Mouse (Mus musculus) liver, embryonic 13.5 days (tissue): Measurements from ENCODE around the gene Ttc26. TPM values are rescaled to one million over a fixed set of nuclear protein-coding genes. Genes with fewer than 3 reads are reported as not detected.
A peak's percentile ranks its signal among the peaks of the same experiment; 100 is the strongest.

Source experiments
- ATAC-seq: fragments of 200-750 bp; cut with Nextera tagmentation; 2 replicates; pipeline ENCODE4 v1.8.0; 2017; ENCODE audit warnings: low read depth, mild to moderate bottlenecking, moderate number of reproducible peaks, moderate library complexity
- DNase-seq: peaks from one replicate; pipeline ENCODE4 v3.0.0; 2022
- H3K27ac ChIP-seq: fragments of 300-500 bp; sonication (generic); 2 replicates; pipeline ENCODE4 v1.5.1; 2015; ENCODE audit warnings: moderate library complexity, mild to moderate bottlenecking, inconsistent platforms
- H3K27me3 ChIP-seq: fragments of 300-500 bp; sonication (generic); 2 replicates; pipeline ENCODE4 v1.6.1; 2015; ENCODE audit warnings: mild to moderate bottlenecking, inconsistent platforms
- H3K36me3 ChIP-seq: fragments of 300-500 bp; sonication (generic); 2 replicates; pipeline ENCODE4 v1.6.1; 2015; ENCODE audit warnings: mild to moderate bottlenecking, inconsistent platforms
- H3K4me1 ChIP-seq: fragments of 300-500 bp; sonication (generic); replicated peaks from 2 replicates; pipeline ENCODE4 v1.6.1; 2015; ENCODE audit warnings: inconsistent platforms
- H3K4me2 ChIP-seq: fragments of 300-500 bp; sonication (generic); 2 replicates; pipeline ENCODE4 v1.6.1; 2015; ENCODE audit warnings: inconsistent platforms, mild to moderate bottlenecking, moderate library complexity
- H3K4me3 ChIP-seq: fragments of 300-500 bp; sonication (generic); replicated peaks from 2 replicates; pipeline ENCODE4 v1.5.1; 2015; ENCODE audit warnings: mild to moderate bottlenecking, inconsistent platforms
- H3K9ac ChIP-seq: fragments of 300-500 bp; sonication (generic); 2 replicates; pipeline ENCODE4 v1.6.1; 2015; ENCODE audit warnings: mild to moderate bottlenecking, inconsistent platforms
- H3K9me3 ChIP-seq: fragments of 300-500 bp; sonication (generic); replicated peaks from 2 replicates; pipeline ENCODE4 v1.6.1; 2016; ENCODE audit warnings: inconsistent platforms
- WGBS: fragments of 180-500 bp; shearing (Covaris S2); methylation state at CpG from one replicate; pipeline ENCODE4 v1.1.7; 2015; ENCODE audit not compliant: insufficient replicate concordance; 5-methylcytosine and 5-hydroxymethylcytosine counted together
- polyA plus RNA-seq: library from polyadenylated mRNA; unstranded; fragments of >200 nt; fragmentation: Nextera tagmentation; extraction: Ambion mirVana; gene quantifications from 2 replicates; pipeline ENCODE4 v1.2.1, GENCODE M21; 2015

Gene Ttc26
- 0.70 and 0.74 TPM in 2 replicates for polyA plus RNA-seq

GRCm38 (mm10) chr6:38381129-38381771 is at the start of gene Ttc26:
Gene Ttc26 (plus strand): TSS chr6:38381469.
- Histone ChIP-seq H3K27me3 (no peaks in the 10 kb centered on the region; the same call in 1 of the 2 replicates), H3K4me2 (peak within 1 kb of the TSS; percentile 78), H3K9ac (peak within 1 kb of the TSS; percentile 67), H3K9me3 (no peaks in the 10 kb centered on the region), H3K4me3 (peak within 1 kb of the TSS; percentile 62), H3K27ac (no peak within 1 kb of the TSS; the same call in 1 of the 2 replicates), H3K36me3 (no peaks in the 10 kb centered on the region), H3K4me1 (peaks cover 13% of the 10 kb centered on the region)
- WGBS: under 1% methylated on average over 26 of the region's 26 CpGs
- peak; percentile 77 for DNase-seq
- ATAC-seq: peak; percentile 89

- H3K4me1 ChIP-seq: peaks cover 35% of the 10 kb centered on the region
- H3K36me3 ChIP-seq: peaks cover 99% of the 10 kb centered on the region
- DNase-seq (no peak), ATAC-seq (no peak)
- no peak overlapping the region for H3K4me2 ChIP-seq
- no peaks in the 10 kb centered on the region for H3K9me3 ChIP-seq
- no peak overlapping the region for H3K4me3 ChIP-seq
- H3K9ac ChIP-seq: no peak overlapping the region
- 80% methylated on average over 6 of the region's 6 CpGs for WGBS
- H3K27me3 ChIP-seq: no peaks in the 10 kb centered on the region
- no peak overlapping the region for H3K27ac ChIP-seq
Measured at GRCm38 (mm10) chr6:38335264-38335663, 46.0 kb upstream of the Ttc26 start.

GRCm38 (mm10) chr6:38337166-38337705 is 44.0 kb upstream of the Ttc26 start:
- 87% methylated on average over 4 of the region's 4 CpGs for WGBS
- Histone ChIP-seq H3K4me3 (no peak overlapping the region), H3K36me3 (peaks cover 86% of the 10 kb centered on the region), H3K9me3 (no peaks in the 10 kb centered on the region), H3K9ac (no peak overlapping the region), H3K27me3 (no peaks in the 10 kb centered on the region), H3K27ac (no peak overlapping the region), H3K4me2 (no peak overlapping the region), H3K4me1 (peaks cover 52% of the 10 kb centered on the region)
- no peak for DNase-seq
- no peak for ATAC-seq

GRCm38 (mm10) chr6:38337951-38338350 is 43.3 kb upstream of the Ttc26 start:
- Histone ChIP-seq H3K9me3 (no peaks in the 10 kb centered on the region), H3K9ac (no peak overlapping the region), H3K4me3 (no peak overlapping the region), H3K4me1 (peaks cover 56% of the 10 kb centered on the region), H3K36me3 (peaks cover 79% of the 10 kb centered on the region), H3K4me2 (0 out of 2 replicates have a peak overlapping the region, but pooled peaks have one; percentile 1), H3K27ac (peak overlapping the region; percentile 62), H3K27me3 (no peaks in the 10 kb centered on the region)
- WGBS: 79% methylated on average over 6 of the region's 6 CpGs
- ATAC-seq: no peak
- DNase-seq: no peak

- no peak for ATAC-seq
- H3K4me2 ChIP-seq: peak overlapping the region; percentile 61
- peaks cover 68% of the 10 kb centered on the region for H3K36me3 ChIP-seq
- no peak for DNase-seq
- no peak overlapping the region for H3K4me3 ChIP-seq
- H3K9me3 ChIP-seq: no peaks in the 10 kb centered on the region
- peaks cover 68% of the 10 kb centered on the region for H3K4me1 ChIP-seq
- H3K27me3 ChIP-seq: no peaks in the 10 kb centered on the region
- H3K9ac ChIP-seq: peak overlapping the region; percentile 71; the same call in 1 of the 2 replicates
- WGBS: 66% methylated on average over 2 of the region's 2 CpGs
- peak overlapping the region; percentile 62 for H3K27ac ChIP-seq
Measured at GRCm38 (mm10) chr6:38339078-38339477, 42.2 kb upstream of the Ttc26 start.

GRCm38 (mm10) chr6:38341751-38342665 is 39.3 kb upstream of the Ttc26 start:
- WGBS: 3% methylated on average over 11 of the region's 11 CpGs
- H3K4me3 ChIP-seq: peak overlapping the region; percentile 55
- ATAC-seq (peak; percentile 91), DNase-seq (peak; percentile 90)
- peak overlapping the region; percentile 99 for H3K27ac ChIP-seq
- no peaks in the 10 kb centered on the region for H3K9me3 ChIP-seq
- peak overlapping the region; percentile 88 for H3K4me2 ChIP-seq
- H3K4me1 ChIP-seq: peaks cover 89% of the 10 kb centered on the region
- H3K27me3 ChIP-seq: no peaks in the 10 kb centered on the region
- peaks cover 49% of the 10 kb centered on the region for H3K36me3 ChIP-seq
- H3K9ac ChIP-seq: peak overlapping the region; percentile 79

GRCm38 (mm10) chr6:38342666-38342992 is 38.6 kb upstream of the Ttc26 start:
- H3K4me3 ChIP-seq: peak overlapping the region; percentile 55
- no peaks in the 10 kb centered on the region for H3K9me3 ChIP-seq
- DNase-seq (no peak), ATAC-seq (no peak)
- peak overlapping the region; percentile 99 for H3K27ac ChIP-seq
- peaks cover 47% of the 10 kb centered on the region for H3K36me3 ChIP-seq
- H3K27me3 ChIP-seq: no peaks in the 10 kb centered on the region
- H3K9ac ChIP-seq: peak overlapping the region; percentile 79
- H3K4me1 ChIP-seq: peaks cover 91% of the 10 kb centered on the region
- H3K4me2 ChIP-seq: peak overlapping the region; percentile 88
- WGBS: 6% methylated on average over 8 of the region's 8 CpGs

GRCm38 (mm10) chr6:38343581-38343980 is 37.7 kb upstream of the Ttc26 start:
- peak overlapping the region; percentile 79 for H3K9ac ChIP-seq
- peak overlapping the region; percentile 99 for H3K27ac ChIP-seq
- H3K36me3 ChIP-seq: peaks cover 39% of the 10 kb centered on the region
- DNase-seq: no peak
- WGBS: 21% methylated on average over 3 of the region's 3 CpGs
- H3K9me3 ChIP-seq: no peaks in the 10 kb centered on the region
- no peaks in the 10 kb centered on the region for H3K27me3 ChIP-seq
- H3K4me3 ChIP-seq: peak overlapping the region; percentile 55
- H3K4me1 ChIP-seq: peaks cover 94% of the 10 kb centered on the region
- peak overlapping the region; percentile 88 for H3K4me2 ChIP-seq
- ATAC-seq: no peak

- H3K9ac ChIP-seq: peak overlapping the region; percentile 79
- peak overlapping the region; percentile 99 for H3K27ac ChIP-seq
- DNase-seq: no peak
- H3K27me3 ChIP-seq: no peaks in the 10 kb centered on the region
- 58% methylated on average over 7 of the region's 7 CpGs for WGBS
- peak overlapping the region; percentile 88 for H3K4me2 ChIP-seq
- peak overlapping the region; percentile 55 for H3K4me3 ChIP-seq
- no peak for ATAC-seq
- H3K4me1 ChIP-seq: peaks cover 94% of the 10 kb centered on the region
- H3K36me3 ChIP-seq: peaks cover 39% of the 10 kb centered on the region
- H3K9me3 ChIP-seq: no peaks in the 10 kb centered on the region
Measured at GRCm38 (mm10) chr6:38344006-38344670, 37.1 kb upstream of the Ttc26 start.

- H3K4me2 ChIP-seq: peak overlapping the region; percentile 88
- DNase-seq (peak; percentile 88), ATAC-seq (peak; percentile 73)
- peak overlapping the region; percentile 99 for H3K27ac ChIP-seq
- H3K4me1 ChIP-seq: peaks cover 94% of the 10 kb centered on the region
- no peaks in the 10 kb centered on the region for H3K27me3 ChIP-seq
- WGBS: 5% methylated on average over 7 of the region's 7 CpGs
- peak overlapping the region; percentile 39 for H3K4me3 ChIP-seq
- peak overlapping the region; percentile 79 for H3K9ac ChIP-seq
- peaks cover 39% of the 10 kb centered on the region for H3K36me3 ChIP-seq
- H3K9me3 ChIP-seq: no peaks in the 10 kb centered on the region
Measured at GRCm38 (mm10) chr6:38345796-38346195, 35.5 kb upstream of the Ttc26 start.

- ATAC-seq (no peak), DNase-seq (no peak)
- peak overlapping the region; percentile 49 for H3K9ac ChIP-seq
- peaks cover 48% of the 10 kb centered on the region for H3K36me3 ChIP-seq
- WGBS: 47% methylated on average over 5 of the region's 5 CpGs
- peak overlapping the region; percentile 12; the same call in 1 of the 2 replicates for H3K4me3 ChIP-seq
- no peaks in the 10 kb centered on the region for H3K27me3 ChIP-seq
- peak overlapping the region; percentile 99 for H3K27ac ChIP-seq
- peaks cover 89% of the 10 kb centered on the region for H3K4me1 ChIP-seq
- no peaks in the 10 kb centered on the region for H3K9me3 ChIP-seq
- peak overlapping the region; percentile 63 for H3K4me2 ChIP-seq
Measured at GRCm38 (mm10) chr6:38347875-38348274, 33.4 kb upstream of the Ttc26 start.
